Mouse (Mus musculus): Measurements from ENCODE around the gene Prkca.

Prkca gene

DNA sequence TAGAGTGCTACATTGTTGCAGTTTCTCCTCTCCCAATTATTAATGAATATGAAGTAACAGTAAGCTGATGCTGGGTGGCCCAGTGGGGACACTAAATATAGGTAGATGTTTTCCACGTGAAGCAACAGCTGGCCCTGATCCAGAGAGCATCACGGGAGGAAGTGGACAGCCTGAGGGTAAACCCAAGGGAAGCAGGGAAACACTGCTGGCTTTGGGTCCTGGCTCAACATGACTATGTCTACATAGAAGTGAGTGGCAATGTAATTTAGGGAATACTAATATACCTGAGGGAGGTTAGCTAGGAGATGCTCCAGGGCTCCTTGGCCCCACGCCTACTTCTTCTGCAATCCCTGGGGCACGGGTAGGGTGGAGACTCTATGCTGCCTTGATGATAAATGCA lies 84.3 kb downstream of the Prkca start:
- no peak for DNase-seq

DNA sequence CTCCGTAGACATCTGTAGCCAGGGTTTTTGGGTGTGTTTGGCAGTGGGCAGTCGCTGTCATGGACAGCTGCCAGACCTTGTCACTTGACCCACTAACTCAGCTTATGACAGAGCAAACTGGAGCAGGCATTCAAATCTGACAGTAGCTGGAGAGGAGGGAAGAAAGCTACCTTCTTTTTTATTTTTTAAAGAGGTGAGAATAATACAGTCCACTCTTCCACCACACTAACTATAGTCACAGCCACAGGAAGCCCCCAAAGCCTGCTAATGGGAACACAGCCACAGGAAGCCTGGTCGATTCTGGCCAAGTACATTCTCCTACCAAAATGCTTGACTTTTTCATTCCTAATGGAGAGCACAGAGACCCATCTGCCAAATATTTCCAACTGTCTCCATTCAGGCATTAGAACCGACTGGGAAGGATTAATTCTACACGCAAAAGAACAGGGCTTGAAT lies 84.9 kb downstream of the Prkca start:
- peak; percentile 74 for DNase-seq

DNA sequence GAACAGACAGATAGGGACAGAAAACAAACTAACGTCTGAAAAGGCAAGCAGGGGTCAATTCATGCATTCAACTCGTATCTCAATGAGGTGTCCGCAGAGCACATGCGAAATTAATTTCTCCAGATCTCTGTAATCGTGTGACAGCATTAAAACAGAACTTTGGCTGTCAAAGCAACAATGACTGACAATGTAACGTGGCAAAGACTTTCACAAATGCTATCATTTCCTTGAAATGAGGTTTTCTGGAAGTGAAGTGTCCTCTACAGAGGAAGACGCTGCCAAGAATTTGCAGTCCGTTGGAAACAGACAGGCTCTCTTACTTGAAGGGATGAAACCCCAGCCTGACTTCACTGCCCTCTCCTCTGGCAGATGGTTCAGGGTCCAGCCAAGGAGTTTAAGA lies 85.8 kb downstream of the Prkca start:
- DNase-seq, result no peak

DNA sequence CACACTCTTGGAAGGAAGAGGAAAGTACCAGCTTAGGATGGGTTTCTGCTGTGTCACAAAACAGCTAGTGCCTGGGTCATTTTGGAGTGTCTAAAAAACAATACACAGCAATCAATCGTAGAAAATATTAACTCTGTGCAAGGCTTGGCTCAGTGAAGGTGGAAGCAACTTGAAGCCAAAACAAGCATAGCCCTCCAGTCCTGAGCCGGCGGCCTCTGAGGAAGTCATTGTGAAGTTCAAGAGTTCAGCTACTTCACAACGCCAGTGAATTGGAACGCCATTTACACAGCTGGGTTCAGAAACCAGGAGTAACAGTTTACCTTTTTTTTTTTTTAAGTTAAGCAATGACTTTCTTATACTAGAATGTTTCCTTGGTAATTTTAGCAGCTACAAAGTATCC lies 89.0 kb downstream of the Prkca start:
- DNase-seq, result peak; percentile 51

DNA sequence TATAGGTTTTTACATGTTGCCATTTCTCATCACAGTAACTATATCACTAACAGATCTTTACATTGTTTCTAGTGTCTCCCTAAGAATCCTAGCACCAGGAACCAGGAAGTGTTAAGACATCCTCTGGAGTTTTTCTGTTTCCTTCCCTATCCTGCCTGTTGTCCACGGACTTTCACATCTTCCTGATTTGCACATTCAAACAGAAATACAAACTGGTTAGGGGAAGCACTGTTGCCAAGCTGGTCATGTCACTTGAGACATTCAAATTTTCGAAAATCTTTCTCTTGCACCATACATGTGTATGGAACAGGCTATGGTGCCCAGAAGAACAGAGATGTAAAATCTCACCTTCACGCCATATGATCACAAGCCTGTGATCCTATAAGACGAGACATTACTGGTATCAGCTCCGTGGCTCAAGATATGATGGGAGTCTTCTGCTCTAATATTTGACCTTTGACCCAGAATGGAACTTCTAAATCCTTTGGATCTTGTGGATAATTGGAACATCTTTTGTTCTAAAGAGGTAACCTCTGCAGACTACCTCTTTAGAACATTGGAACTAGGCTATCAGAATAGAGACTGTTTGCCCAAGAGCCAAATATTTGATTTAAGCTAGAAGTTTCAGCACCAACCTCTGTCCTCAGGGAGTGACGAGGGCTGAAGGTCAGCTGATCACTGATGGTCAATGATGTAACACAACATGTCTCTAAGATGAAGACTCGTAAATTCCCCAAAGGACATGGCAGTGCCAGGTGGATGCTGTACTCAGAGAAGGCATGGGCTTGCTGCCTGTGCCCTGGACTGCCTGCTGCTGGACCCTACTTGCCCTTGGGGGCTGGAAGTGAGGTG lies 91.6 kb downstream of the Prkca start:
- DNase-seq, result no peak

DNA sequence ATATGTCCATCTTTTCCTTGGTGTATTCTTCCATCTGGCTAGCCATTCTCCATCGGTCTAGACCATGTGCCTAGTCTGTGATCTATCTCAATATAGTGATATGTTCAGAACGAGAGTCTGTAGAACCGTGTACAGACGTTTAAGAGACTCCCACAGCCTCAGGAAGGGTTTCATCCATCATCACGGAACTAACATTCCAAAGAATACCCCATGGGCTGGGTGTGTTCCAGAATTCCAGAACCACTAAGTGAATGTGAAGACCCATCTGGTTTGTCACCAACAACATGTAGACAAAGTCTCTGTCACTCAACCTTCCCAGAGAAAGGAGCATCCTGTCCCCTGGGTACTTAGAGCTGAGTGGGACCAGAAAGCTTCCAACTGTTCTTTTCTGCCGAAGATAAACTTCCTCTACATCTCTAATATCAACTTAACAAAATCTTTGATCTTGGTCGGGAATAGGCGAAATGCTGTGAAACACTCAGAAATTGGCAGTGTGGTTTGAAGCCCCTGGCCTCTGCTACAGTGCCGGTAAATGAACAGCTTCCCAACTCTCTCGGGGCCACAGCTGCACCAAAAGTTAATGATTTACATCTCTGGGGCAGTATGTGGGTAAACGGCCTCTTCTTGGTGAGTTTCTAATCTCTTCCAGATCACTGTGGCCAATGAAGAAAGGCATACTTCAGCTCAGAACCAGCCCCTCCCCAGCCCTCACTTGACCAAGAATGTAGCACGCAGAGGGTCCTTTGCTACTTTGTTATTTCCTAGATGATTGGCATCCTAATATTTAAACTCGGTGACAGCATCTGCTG lies 92.7 kb downstream of the Prkca start:
- DNase-seq, result peak; percentile 72

DNA sequence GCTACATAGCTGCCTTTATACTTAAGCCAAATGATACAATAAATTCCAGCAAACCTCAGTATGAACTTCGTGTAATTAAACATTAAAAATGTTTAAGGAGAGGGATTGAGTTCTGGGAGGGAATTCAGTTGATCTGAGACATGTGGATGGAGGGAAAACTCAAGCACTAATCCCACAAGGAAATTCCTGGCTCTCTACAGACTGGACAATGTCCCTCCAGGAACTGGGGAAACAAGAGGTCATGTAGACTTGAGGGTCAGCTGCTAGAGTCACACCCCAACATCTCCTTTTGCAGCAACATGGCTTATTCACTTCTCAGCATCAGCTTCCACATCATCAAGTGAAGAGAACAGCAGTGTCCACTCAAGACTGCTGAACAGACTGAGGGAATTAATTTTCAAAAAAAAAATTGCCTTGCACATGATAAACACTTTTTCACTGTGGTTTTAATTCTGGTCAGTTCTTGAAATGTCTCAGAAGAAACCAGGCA lies 93.5 kb downstream of the Prkca start:
- no peak for DNase-seq

DNA sequence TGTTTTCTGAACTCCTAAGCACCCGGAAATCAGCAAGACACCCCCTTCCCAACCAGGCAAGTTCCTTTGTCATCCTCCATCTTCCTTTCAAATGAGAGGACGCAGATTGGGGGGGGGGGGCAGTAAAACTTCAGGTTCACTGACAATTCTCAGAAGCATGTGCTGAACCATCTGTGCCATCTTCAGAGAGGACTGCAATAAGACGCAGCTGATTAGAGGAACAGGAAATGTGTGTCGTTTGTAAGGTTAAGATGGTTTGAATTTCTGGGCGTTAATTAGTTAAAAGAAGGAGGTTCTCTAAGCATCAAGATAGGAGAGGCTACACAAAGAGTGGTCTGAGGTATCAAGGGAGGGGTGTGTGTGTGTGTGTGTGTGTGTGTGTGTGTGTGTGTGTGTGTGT lies 94.2 kb downstream of the Prkca start:
- DNase-seq, result no peak

DNA sequence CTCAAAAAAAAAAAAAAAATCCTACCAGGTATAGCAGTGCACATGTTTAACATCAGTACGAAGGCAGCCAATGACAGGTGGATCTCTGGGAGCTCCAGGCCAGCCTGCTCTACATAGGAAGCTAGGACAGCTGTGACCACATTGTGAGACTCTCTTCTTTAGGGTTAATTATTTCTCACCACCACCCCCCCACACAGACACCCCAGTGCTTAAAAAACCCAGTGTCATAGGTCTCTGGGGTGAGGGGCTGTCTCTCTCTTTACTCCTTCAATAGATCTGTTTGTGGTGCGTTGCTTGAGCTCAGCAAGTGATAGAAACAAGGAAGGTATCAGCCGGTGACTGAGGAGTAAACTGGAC lies 94.7 kb downstream of the Prkca start:
- DNase-seq, result no peak

DNA sequence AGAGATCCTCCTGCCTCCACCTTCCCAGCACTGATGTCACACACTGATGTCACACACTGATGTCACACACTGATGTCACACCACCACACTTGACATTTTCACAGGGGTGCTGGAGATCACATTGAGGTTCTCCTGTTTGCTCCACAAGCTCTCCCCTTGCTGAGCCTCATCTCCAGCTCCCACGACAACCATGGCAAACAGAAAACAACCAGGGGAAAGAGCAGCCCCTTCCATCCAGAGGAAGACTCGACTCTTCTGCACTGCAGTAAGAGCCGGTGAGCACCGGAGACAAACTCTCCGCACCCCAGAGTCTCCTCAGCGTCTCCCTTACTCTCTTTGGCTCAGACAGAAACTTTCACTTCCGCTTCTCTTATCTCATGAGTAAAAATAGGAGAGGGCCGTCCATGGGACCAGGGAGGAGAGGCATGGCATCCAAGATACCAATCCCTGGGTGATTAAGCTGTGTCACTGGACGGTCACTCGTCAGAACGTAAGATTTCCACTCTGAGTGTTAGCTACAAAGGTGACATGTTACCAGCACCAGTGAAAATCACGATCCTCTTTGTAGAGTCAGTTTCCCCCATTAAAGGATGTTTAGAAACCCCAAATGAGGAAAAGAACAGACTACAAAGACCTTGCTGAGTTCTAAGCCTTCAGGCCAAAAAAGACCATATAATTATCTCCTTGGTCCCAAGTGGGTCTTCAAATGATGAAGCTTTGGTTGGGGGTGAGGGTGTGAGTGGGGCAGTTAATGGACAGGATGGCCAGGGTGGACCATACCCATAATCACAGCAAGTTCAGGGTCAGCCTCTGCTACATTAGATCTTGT lies 95.3 kb downstream of the Prkca start:
- DNase-seq, result no peak

DNA sequence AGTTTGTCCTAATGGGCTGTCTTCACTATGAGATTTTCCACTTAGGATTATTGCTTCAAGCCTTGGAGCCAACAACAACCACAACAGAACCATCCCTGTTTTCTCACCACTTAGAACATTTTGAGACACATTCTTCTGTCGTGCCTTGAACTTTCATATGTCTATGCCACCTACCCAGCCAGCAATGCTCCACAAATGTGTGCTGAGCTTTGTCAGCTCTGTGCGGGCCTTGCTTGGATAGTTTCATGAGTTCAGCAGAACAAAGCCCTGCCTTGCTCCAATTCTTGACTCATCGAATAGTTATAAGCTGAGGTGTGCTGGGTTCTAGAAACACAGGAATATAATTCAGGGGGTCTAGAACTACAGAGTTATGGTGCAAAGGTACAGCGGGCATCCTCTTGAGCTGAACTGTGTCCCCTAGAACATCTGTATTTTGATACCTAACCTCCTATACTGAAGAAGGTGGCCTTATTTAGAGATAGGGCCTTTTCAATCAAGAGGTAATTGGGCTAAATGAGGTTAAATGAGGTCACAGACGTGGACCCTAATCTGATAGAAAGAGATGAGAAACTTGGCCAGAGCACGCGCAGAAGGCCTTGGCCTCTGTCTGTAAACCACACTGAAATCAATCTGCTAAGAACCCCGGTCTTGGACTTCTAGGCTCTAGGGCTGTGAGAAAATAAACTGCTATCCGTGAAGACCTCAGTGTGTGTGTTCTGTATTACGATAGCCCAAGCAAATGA lies 96.4 kb downstream of the Prkca start:
- DNase-seq, result no peak

DNA sequence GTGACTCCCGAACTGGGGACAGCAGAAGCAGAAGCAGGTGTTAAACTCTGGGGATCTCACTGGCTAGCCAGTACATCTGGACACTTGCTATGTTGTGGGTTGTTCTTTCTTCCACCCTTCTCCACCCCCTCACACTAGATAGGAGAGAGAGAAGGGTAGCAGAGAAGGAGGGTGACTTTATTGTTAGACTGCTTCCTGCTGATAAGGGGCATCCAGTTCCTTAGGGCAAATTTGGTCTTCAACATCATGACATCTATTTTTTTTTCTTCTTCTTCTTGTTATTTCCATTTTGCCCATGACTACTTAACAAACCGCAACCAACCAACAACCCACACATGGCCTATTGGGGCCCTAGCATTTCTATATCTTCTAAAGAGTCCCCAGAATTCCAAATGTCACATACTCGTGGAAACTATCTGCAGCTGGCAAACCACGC lies 97.4 kb downstream of the Prkca start:
- no peak for DNase-seq

DNA sequence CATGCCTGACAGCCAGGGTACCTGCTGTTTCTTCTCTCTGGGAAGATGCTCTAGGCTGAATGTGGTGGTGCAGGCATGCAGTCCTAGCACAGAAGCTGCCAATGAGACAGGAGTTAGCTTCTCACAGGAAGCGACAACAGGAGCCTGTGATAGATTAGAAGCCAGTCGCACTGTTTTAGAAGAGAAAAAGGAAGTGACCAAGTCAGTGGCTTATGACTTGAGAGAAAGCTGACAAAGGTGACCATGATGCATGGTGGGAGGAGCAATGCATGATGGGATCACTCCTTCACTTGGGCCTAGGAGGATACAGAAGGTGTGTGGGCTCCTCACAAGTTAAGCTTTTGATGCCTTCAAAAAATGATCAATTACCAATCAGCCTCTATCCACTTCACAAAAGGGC lies 99.5 kb downstream of the Prkca start:
- DNase-seq, result no peak

DNA sequence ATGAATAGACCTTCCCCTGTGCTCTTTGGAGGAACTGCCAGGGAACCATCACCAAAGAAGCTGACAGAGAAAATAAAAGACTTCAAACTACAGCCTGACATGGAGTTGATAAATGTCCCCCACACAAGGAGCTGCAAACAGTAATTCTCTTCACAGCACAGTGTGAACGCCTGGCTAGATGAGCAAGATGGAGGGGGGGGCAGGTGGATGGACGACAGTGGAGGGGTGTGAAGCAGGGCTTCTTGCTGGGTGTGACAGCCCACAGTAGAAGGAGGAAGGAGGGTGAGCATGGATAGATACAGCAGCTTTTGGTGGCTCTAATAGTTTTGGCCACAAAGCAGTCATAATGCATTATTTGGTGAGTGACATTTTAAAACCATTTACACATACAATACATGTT lies 100.1 kb downstream of the Prkca start:
- no peak for DNase-seq

DNA sequence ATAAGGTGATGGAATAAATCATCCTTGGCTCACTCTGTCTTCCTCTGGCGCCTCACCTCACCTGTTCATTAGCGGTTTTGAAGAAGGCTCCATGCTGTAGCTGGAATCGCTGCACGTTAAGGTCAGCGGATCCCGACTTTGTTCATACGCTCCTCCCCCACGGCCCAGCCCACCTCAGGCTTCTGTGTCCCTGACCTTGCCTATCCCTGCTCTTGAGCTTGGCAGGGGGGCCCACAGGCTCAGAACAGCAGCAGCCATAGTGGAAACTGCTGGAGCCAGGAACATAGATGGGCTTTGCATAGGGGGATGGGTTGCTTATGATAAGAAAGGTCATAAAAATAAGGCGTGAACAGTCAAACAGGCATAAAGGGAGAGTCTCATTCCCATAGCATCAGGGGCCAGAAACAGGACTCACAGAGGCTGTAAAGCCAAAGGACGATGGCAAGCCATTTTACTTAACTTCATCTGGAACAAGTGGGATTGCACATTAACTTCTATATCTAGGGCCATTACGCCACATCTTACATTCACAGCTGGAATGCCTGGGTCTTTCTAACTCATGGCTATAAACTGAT lies 102.7 kb downstream of the Prkca start:
- DNase-seq, result no peak

DNA sequence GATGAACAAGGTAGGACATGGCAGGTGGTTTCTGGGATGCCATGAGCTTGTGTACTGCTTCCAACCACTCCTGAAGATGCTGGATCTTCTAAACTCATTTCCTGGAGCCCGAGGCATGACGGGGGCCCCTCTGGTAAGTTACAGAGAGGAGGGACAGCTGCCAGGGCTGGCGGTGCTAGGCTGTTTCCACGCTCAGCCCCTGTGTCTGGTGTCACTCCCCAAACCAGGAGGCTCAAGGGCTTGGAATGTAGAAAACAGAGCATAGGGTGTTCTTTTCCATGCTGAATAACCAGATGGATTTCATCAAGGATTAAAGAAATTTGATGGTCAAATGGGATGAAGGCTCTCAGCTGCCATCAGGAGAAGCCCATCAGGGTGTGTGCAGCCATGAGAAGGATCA lies 104.6 kb downstream of the Prkca start:
- DNase-seq, result no peak

DNA sequence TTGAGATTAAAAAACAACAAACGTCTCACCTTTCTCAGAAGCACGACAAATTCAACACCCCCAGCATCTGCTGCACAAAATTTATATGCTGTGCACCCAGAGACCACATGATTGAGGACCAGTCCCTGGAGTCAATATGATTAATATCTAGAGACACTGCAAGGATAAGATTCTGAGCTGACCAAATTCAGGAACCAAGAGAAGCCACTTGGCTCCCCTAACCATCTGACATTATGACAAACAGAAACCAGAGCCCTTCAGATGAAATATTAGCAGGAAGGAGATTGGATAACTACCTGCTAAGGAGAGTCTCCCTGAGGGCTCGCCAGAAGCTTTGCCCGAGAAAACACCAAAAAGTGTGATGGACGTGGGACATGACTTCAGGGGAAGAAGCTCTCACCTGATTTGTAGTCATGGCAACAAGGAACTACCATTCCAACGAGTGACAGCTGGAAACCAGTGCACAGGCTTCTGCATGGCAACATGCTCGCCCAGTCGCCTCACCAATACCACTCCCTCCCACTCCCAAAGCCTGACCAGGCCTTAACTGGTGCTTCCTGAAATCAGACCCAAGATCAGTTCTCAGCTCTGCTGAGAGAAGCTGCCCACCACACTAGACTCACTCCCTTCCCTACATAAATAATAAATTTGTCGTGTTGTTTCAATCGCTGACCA lies 106.8 kb downstream of the Prkca start:
- no peak for DNase-seq

DNA sequence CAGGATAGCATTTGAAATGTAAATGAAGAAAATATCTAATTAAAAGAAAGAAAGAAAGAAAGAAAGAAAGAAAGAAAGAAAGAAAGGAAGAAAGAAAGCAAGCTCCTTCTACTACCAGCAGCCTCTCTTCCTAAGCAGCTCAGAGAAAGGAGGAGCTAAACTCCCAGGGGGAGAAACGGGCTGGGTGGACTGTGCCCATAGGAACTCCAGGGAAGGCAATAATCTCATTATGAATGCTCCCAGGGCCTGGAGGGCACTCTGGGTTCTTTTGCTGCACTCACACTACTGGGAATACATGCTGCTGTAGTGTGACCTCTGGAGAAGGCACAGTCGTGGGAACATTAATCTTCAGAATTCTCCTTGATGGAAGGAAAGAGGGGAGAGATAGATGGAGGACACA lies 107.5 kb downstream of the Prkca start:
- no peak for DNase-seq

DNA sequence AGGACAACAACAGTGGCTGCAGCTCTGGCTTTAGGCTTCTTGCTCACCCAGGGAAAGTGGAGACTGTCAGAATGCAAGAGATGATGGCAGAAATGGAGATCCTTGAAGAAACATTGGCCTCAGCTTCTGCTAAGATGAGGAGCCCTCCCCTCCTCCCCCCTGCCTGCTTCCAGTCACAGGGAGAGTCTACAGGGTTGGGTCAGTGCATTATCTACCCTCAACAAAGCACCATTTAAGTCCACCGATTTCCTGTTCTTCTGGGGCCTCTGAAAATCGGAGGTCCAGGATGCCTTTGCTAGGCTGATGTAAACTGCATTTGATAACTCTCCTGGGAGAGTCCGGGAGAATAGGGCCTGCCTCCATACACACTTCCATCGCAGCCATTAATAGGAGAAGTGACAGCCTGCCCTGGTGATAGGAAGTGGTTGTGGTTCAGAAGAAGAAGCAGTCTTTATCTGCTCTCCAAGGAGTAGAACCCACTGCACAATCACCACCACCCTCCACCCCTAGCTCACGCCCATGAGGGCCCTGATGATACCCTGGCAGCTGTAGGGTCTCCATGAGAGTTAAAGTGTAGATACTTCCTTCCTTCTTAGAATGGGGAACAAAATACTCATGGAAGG lies 108.5 kb downstream of the Prkca start:
- no peak for DNase-seq

DNA sequence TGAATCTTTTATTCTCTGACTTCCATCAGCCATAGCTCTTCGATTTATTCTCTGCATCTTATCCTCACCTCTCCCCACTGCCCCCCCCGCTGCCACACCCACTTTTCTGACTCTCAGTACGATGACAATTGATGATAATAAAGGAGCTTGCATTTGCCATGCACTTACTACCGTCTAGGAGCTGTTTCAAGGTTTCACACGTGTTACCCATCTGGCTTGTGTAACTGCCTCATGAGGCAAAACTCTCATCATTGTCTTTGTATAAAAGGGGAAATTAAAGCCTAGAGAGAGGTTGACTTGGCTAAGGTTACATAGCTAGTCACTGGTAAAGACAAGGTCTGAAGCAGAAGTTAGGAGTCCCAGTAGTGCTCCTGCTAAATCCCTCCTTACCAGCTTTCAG lies 110.7 kb downstream of the Prkca start:
- no peak for DNase-seq

DNA sequence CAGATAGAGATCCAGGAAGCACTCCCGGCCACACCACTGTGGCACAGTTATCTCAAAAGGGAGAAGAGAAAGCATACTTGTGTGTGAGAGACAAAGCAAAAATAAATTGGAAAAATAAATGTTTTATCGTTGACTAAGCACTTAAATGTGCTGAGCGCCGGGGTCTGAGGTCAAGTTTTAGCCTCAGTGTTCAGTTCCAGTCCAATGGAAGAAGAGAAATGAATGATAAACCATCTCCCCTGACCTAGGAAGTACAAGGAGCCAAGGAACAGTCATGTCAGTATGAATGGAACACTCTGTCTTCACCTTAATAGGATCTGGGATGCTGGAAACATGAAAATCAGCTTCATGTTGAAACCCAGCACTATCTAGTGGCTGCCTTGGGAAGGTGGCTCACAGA lies 113.6 kb downstream of the Prkca start:
- no peak for DNase-seq

Data from lung, postnatal 36 days (tissue).